Mouse (Mus musculus): ENCODE results near the gene Meis3. TPM values are rescaled to one million over a fixed set of nuclear protein-coding genes. Genes with fewer than 3 reads are reported as not detected.

Meis3 gene
- polyA plus RNA-seq, 1 experiment from 2014 or later, result 205 TPM

Other genes with a start within 250 kb of the Meis3 start
- 157 and 169 TPM in 2 replicates for gene Nop53, start 229.0 kb upstream of the Meis3 start, polyA plus RNA-seq (2016; fragmentation: Nextera tagmentation; extraction: Ambion mirVana)
- 9.2 and 12.1 TPM in 2 replicates for gene Ehd2, start 207.5 kb upstream of the Meis3 start, polyA plus RNA-seq (2016; fragmentation: Nextera tagmentation; extraction: Ambion mirVana)
- 10.1 and 10.7 TPM in 2 replicates for gene Bicra, start 127.2 kb upstream of the Meis3 start, polyA plus RNA-seq (2016; fragmentation: Nextera tagmentation; extraction: Ambion mirVana)
- gene Zfp541, start 113.3 kb upstream of the Meis3 start, polyA plus RNA-seq (2016; fragmentation: Nextera tagmentation; extraction: Ambion mirVana), result 0.05 TPM in 1 of 2 replicates, not detected in the other
- 186 and 216 TPM in 2 replicates for gene Napa, start 76.6 kb upstream of the Meis3 start, polyA plus RNA-seq (2016; fragmentation: Nextera tagmentation; extraction: Ambion mirVana)
- gene Kptn, start 55.2 kb upstream of the Meis3 start, polyA plus RNA-seq (2016; fragmentation: Nextera tagmentation; extraction: Ambion mirVana), result 29.6 and 32.9 TPM in 2 replicates
- 1.2 and 1.8 TPM in 2 replicates for gene Slc8a2, start 45.3 kb upstream of the Meis3 start, polyA plus RNA-seq (2016; fragmentation: Nextera tagmentation; extraction: Ambion mirVana)
- 14.9 and 16.5 TPM in 2 replicates for gene Dhx34, start 46.9 kb downstream of the Meis3 start, polyA plus RNA-seq (2016; fragmentation: Nextera tagmentation; extraction: Ambion mirVana)
- gene C5ar2, start 69.1 kb downstream of the Meis3 start, polyA plus RNA-seq (2016; fragmentation: Nextera tagmentation; extraction: Ambion mirVana), result 0.09 and 0.10 TPM in 2 replicates
- gene C5ar1, start 84.5 kb downstream of the Meis3 start, polyA plus RNA-seq (2016; fragmentation: Nextera tagmentation; extraction: Ambion mirVana), result 0.87 and 1.2 TPM in 2 replicates
- gene Inafm1, start 98.5 kb downstream of the Meis3 start, polyA plus RNA-seq (2016; fragmentation: Nextera tagmentation; extraction: Ambion mirVana), result 27.0 and 28.5 TPM in 2 replicates
- 47.7 and 49.5 TPM in 2 replicates for gene Ccdc9, start 111.7 kb downstream of the Meis3 start, polyA plus RNA-seq (2016; fragmentation: Nextera tagmentation; extraction: Ambion mirVana)
- gene Bbc3, start 133.3 kb downstream of the Meis3 start, polyA plus RNA-seq (2016; fragmentation: Nextera tagmentation; extraction: Ambion mirVana), result 22.7 and 25.0 TPM in 2 replicates
- 321 and 328 TPM in 2 replicates for gene Sae1, start 212.7 kb downstream of the Meis3 start, polyA plus RNA-seq (2016; fragmentation: Nextera tagmentation; extraction: Ambion mirVana)
- gene Zc3h4, start 225.8 kb downstream of the Meis3 start, polyA plus RNA-seq (2016; fragmentation: Nextera tagmentation; extraction: Ambion mirVana), result 26.6 and 27.8 TPM in 2 replicates

All from neural tube, embryonic 12.5 days (tissue).